Mouse (Mus musculus) hindbrain, embryonic 16.5 days (tissue): ENCODE measurements at regions not wholly inside any gene's neighbourhood (a gene's known extent, or its start where the extent isn't known, plus 50 kb on each side); places are given as distances from the start of the nearest gene placed in this dataset.

Experiments
- ATAC-seq: fragments of 200-750 bp; cut with Nextera tagmentation; 2 replicates; pipeline ENCODE4 v1.8.0; 2017; ENCODE audit warnings: moderate TSS enrichment, moderate library complexity
- H3K27ac ChIP-seq: fragments of 300-500 bp; sonication (generic); 2 replicates; pipeline ENCODE4 v1.5.1; 2014; ENCODE audit warnings: low read depth, mild to moderate bottlenecking, control low read depth, low read length, moderate library complexity
- H3K27me3 ChIP-seq: fragments of 300-500 bp; sonication (generic); replicated peaks from 2 replicates; pipeline ENCODE4 v1.6.1; 2014; ENCODE audit warnings: low read length; ENCODE audit not compliant: control insufficient read depth, insufficient read depth
- H3K36me3 ChIP-seq: fragments of 300-500 bp; sonication (generic); 2 replicates; pipeline ENCODE4 v1.6.1; 2014; ENCODE audit warnings: mild to moderate bottlenecking, low read length, moderate library complexity, mixed read lengths; ENCODE audit not compliant: control insufficient read depth, insufficient read depth
- H3K4me1 ChIP-seq: fragments of 300-500 bp; sonication (generic); 2 replicates; pipeline ENCODE4 v1.6.1; 2014; ENCODE audit warnings: low read depth, low read length; ENCODE audit not compliant: control insufficient read depth, insufficient read depth
- H3K4me2 ChIP-seq: fragments of 300-500 bp; sonication (generic); 2 replicates; pipeline ENCODE4 v1.6.1; 2014; ENCODE audit warnings: mild to moderate bottlenecking, low read length, control low read depth, moderate library complexity
- H3K4me3 ChIP-seq: fragments of 300-500 bp; sonication (generic); 2 replicates; pipeline ENCODE4 v1.5.1; 2014; ENCODE audit warnings: mild to moderate bottlenecking, low read length, control low read depth, moderate library complexity
- H3K9ac ChIP-seq: fragments of 300-500 bp; sonication (generic); 2 replicates; pipeline ENCODE4 v1.6.1; 2014; ENCODE audit warnings: low read depth, mild to moderate bottlenecking, control low read depth, low read length, moderate library complexity
- H3K9me3 ChIP-seq: fragments of 300-500 bp; sonication (generic); 2 replicates; pipeline ENCODE4 v1.6.1; 2014; ENCODE audit warnings: mild to moderate bottlenecking, low read length, moderate library complexity; ENCODE audit not compliant: control insufficient read depth
- WGBS: fragments of 180-500 bp; shearing (Covaris S2); extraction: QIAGEN DNeasy Blood & Tissue Kit; methylation state at CpG from one replicate; pipeline ENCODE4 v1.1.7; 2014; 5-methylcytosine and 5-hydroxymethylcytosine counted together

DNA sequence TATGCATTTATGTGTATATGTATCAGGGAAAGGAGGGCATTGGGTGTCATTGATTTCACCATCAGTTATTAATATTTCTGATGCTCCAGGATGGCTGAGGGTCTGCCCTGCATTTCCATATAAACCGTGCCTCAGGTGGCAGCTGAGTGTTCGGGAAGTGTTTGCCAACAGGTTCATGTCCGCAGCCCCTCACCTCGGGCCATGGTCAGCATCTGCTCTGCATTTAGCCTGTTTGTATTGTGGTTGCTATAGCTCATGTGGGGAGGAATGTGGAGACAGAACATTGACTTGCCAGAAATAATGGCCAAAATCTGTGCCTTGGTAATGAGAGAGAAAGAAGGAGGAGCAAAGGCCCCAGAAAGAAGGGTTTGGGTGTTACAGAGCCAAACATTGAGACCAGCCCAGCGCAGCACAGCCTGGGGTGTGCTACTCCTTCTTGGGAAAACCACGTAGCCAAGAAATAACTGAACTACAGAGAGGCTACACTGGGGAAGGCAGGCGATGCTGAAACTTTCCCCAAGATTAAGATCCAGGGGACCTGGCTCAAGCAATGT is 338.0 kb downstream of the Agtpbp1 start:
- H3K36me3 ChIP-seq: no peaks in the 10 kb centered on the region
- H3K4me3 ChIP-seq: no peak overlapping the region
- H3K4me2 ChIP-seq: no peak overlapping the region
- H3K4me1 ChIP-seq: peaks cover 8% of the 10 kb centered on the region
- ATAC-seq: no peak
- H3K27me3 ChIP-seq: no peaks in the 10 kb centered on the region
- H3K27ac ChIP-seq: no peak overlapping the region
- no peak overlapping the region for H3K9ac ChIP-seq
- 73% methylated on average over 7 of the region's 7 CpGs for WGBS
- H3K9me3 ChIP-seq: no peaks in the 10 kb centered on the region

DNA sequence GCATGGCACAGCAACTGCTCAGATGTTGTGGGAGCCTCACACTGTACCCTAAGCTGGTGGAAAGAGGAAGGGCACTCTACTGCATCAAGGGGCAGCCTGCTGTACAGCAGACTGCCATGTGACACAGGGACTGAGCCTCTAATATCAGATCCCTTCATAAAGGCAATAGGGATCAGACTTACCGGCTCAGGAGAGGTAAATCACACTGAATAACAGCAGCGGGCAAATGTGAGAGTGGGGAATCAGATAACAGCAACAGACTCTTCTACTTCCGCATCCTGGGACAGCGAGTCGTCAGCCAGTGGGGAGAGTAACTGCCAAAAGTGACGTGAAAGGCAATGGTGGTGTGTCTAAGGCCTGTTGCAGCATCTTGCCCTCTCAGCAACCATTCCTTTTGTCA is 339.0 kb downstream of the Agtpbp1 start:
- H3K4me3 ChIP-seq: no peak overlapping the region
- no peak overlapping the region for H3K27ac ChIP-seq
- WGBS: 73% methylated on average over 6 of the region's 6 CpGs
- H3K4me1 ChIP-seq: peaks cover under 1% of the 10 kb centered on the region
- no peak overlapping the region for H3K4me2 ChIP-seq
- H3K9me3 ChIP-seq: no peaks in the 10 kb centered on the region
- ATAC-seq: no peak
- H3K9ac ChIP-seq: no peak overlapping the region
- no peaks in the 10 kb centered on the region for H3K36me3 ChIP-seq
- no peaks in the 10 kb centered on the region for H3K27me3 ChIP-seq

DNA sequence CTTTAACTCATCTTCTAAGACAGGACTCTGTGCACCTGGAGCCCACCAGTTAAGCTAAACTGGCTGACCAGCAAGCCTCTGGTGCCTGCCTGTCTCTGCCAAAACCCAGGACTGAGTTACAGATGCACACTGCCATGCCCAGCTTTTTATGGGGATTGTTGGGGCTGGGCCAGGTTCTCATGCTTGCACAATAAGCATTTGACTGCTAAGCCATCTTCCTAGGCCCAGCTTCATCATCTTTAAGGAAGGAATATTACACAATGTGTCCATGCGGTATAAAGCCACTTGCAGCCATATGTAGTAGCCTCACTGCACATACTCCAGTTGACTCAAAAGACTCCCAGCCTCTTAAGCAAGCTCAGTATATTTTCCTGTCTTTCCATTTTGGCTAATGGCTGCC is 340.4 kb downstream of the Agtpbp1 start:
- Histone ChIP-seq H3K4me1 (no peaks in the 10 kb centered on the region), H3K4me3 (no peak overlapping the region), H3K36me3 (no peaks in the 10 kb centered on the region), H3K4me2 (no peak overlapping the region), H3K27ac (no peak overlapping the region), H3K9ac (no peak overlapping the region), H3K9me3 (no peaks in the 10 kb centered on the region), H3K27me3 (no peaks in the 10 kb centered on the region)
- no peak for ATAC-seq
- WGBS: 96% methylated on average over 1 of the region's 1 CpGs

DNA sequence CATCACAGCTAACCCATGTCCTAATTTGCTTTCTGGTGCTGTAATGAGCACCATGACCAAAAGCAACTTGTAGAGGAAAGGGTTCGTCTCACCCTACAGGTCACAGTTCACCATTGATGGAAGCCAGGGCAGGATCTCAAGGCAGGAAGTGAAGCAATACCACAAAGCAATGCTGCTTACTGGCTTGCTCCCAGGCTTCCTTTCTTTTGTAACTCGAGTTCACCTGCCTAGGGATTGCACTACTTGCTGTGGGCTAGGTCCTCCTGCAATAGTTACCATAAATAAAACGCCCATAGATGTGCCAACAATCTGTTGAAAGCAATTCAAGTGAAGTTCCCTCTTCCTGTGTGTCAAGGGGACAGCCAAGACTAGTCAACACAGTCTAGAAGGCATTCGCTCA is 342.4 kb downstream of the Agtpbp1 start:
- H3K27me3 ChIP-seq: no peaks in the 10 kb centered on the region
- no peaks in the 10 kb centered on the region for H3K9me3 ChIP-seq
- no peaks in the 10 kb centered on the region for H3K36me3 ChIP-seq
- no peak overlapping the region for H3K9ac ChIP-seq
- H3K4me2 ChIP-seq: no peak overlapping the region
- H3K4me3 ChIP-seq: no peak overlapping the region
- 69% methylated on average over 4 of the region's 4 CpGs for WGBS
- no peaks in the 10 kb centered on the region for H3K4me1 ChIP-seq
- H3K27ac ChIP-seq: no peak overlapping the region
- ATAC-seq: no peak

DNA sequence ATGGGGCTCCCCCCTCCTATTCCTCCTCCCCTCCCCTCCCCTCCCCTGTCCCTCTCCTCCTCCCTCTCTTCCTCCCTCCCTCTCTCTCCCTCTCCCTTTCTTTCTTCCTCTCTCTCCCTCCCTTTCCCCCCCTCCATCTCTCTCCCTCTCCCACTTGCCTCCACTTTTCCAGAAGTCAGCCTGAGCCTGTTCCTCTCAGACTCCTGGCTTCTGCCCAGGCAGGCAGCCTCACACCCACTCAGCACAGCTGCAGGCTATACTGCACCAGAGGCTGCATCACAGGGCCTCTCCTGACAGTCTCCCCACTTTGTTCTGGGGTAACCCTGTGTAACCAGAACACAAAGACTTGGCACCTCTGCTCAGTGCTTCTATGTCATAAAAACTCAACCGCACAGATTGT is 346.3 kb downstream of the Agtpbp1 start:
- 67% methylated on average over 1 of the region's 1 CpGs for WGBS
- Histone ChIP-seq H3K27ac (no peak overlapping the region), H3K36me3 (no peaks in the 10 kb centered on the region), H3K9me3 (no peaks in the 10 kb centered on the region), H3K4me1 (no peaks in the 10 kb centered on the region), H3K4me3 (no peak overlapping the region), H3K4me2 (no peak overlapping the region), H3K27me3 (no peaks in the 10 kb centered on the region), H3K9ac (no peak overlapping the region)
- ATAC-seq: no peak

DNA sequence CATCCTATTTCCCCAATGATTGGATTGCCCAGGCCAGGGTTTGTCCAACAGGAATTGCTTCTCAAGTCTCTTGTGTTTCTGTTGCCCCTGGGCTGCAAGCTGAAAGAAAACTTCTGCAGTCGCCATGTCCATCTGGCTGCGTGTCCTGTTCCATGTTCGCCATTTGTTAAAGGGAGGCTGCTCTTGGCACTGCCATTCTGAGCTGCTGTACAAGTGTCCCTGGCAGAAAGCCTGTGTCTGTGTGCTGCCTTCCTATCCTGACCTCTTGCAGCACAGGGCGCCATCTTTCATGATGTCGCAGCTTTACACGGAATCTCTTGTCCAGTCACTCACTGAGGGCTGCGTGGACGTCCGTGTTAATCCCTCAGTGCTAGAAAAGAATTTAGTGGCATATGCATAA is 349.2 kb downstream of the Agtpbp1 start:
- Histone ChIP-seq H3K36me3 (no peaks in the 10 kb centered on the region), H3K9me3 (no peaks in the 10 kb centered on the region), H3K27me3 (no peaks in the 10 kb centered on the region; the same call in 1 of the 2 replicates), H3K4me2 (no peak overlapping the region), H3K4me3 (no peak overlapping the region), H3K9ac (no peak overlapping the region), H3K27ac (no peak overlapping the region), H3K4me1 (no peaks in the 10 kb centered on the region)
- WGBS: 74% methylated on average over 9 of the region's 9 CpGs
- no peak for ATAC-seq

DNA sequence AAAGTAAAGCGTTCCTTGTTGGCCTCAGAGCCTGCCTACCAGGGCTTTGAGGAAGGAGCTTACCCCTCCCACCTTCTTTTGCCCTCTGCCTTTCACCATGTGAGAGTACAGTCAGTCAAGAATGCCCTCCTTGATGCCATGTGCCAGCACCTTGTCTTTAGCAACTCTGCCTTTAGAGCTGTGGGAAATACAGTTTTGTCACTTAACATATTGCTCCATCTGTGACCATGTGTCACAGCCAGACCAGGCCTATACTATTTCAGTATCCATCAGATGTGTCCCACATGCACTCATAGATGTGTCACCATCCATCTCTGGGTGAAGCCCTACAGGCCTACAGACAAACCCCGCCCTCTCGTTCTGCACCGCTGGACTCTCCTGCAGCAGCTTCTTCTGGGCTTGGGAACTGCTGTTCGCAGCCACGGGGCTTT is 355.9 kb downstream of the Agtpbp1 start:
- Histone ChIP-seq H3K4me2 (no peak overlapping the region), H3K27ac (no peak overlapping the region), H3K9ac (no peak overlapping the region), H3K9me3 (no peaks in the 10 kb centered on the region; the same call in 1 of the 2 replicates), H3K36me3 (no peaks in the 10 kb centered on the region), H3K4me1 (no peaks in the 10 kb centered on the region), H3K27me3 (no peaks in the 10 kb centered on the region; the same call in 1 of the 2 replicates), H3K4me3 (no peak overlapping the region)
- WGBS: 89% methylated on average over 6 of the region's 6 CpGs
- no peak for ATAC-seq

DNA sequence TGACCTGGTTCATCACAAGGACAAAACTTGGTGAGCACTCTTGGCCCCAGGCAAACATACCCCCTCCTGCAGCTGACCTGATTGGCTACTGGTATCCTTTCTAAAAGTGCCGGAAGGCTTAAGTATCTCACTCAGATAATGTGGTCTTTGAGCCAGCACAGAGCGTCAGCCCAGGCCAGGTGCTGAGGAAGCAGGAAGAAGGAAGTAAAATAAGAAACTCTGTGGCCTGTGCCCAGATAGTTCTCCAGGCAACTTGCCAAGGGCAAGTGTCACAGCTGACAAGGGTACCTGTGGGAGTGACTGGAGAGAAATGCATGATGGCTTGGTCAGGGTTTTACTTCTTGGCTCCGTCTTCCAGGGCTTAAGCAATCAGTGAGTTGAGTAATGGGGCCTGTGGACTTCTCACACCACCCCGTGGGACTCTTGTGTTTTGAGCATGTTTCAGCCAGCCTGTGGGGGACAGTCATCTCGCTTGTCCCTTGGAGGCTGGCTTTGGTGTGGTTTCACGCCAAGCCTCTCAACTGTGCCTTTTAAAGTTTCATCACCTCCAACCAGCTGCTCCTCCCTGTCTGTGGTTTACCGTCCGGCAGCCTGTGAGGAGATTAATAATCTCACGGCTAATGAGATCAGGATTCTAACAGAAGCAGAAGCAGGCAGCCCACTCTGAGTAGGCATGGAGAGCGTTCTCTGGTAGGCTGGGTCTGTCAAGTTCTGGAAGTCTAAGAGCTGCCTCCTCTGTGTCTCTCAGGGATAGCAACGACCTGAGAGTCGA is 356.8 kb downstream of the Agtpbp1 start:
- WGBS: 66% methylated on average over 12 of the region's 12 CpGs
- no peak for ATAC-seq
- H3K4me3 ChIP-seq: no peak overlapping the region
- H3K36me3 ChIP-seq: no peaks in the 10 kb centered on the region
- no peak overlapping the region for H3K4me2 ChIP-seq
- H3K27me3 ChIP-seq: no peaks in the 10 kb centered on the region; the same call in 1 of the 2 replicates
- H3K9ac ChIP-seq: no peak overlapping the region
- no peaks in the 10 kb centered on the region; the same call in 1 of the 2 replicates for H3K9me3 ChIP-seq
- no peak overlapping the region for H3K27ac ChIP-seq
- no peaks in the 10 kb centered on the region for H3K4me1 ChIP-seq

DNA sequence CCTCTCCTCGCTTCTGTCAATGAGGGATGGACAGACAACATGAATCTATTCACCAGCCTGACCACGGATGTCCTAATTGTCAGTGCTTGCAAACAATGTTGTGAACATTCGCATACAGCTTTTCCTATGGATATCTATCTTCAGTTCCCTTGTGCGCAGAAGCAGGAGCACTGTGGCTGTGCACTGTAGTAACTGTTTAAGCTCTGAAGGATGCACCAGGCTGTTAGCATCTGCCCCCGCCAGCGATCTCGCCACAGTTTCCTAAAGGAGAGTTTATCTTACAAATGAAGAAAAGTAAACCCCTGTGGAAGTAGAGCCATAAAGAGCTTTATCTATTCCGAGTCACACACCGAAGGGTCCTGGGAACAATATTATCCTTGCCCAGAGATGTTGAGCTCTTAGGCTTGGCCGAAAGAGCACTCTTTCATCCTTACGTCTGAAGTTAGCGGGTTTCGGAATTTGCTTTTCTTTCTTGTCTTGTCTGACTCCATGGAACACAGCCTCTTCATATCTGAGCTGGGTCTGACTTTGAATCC is 357.4 kb downstream of the Agtpbp1 start:
- Histone ChIP-seq H3K27ac (no peak overlapping the region), H3K4me2 (no peak overlapping the region), H3K4me1 (no peaks in the 10 kb centered on the region), H3K36me3 (no peaks in the 10 kb centered on the region), H3K9ac (no peak overlapping the region), H3K4me3 (no peak overlapping the region), H3K9me3 (no peaks in the 10 kb centered on the region; the same call in 1 of the 2 replicates), H3K27me3 (no peaks in the 10 kb centered on the region; the same call in 1 of the 2 replicates)
- no peak for ATAC-seq
- 90% methylated on average over 13 of the region's 13 CpGs for WGBS
